Mouse (Mus musculus) stomach, adult 2 months (tissue): ENCODE data around the gene Lcn12. TPM values are rescaled to one million over a fixed set of nuclear protein-coding genes. Genes with fewer than 3 reads are reported as not detected.

ENCODE experiments used
- polyA plus RNA-seq: library from polyadenylated mRNA; depleted of rRNA; stranded (reverse); fragments of >200 nt; gene quantifications from 2 replicates; pipeline ENCODE4 v1.2.3, GENCODE M21; 2012; rRNA removed

Lcn12 gene
- polyA plus RNA-seq: 0.26 TPM in 1 of 2 replicates, not detected in the other

GRCm38 (mm10) chr2:25493476-25493961, at the start of gene Lcn12:
Lcn12 (minus strand) TSS chr2:25493911.

DNA sequence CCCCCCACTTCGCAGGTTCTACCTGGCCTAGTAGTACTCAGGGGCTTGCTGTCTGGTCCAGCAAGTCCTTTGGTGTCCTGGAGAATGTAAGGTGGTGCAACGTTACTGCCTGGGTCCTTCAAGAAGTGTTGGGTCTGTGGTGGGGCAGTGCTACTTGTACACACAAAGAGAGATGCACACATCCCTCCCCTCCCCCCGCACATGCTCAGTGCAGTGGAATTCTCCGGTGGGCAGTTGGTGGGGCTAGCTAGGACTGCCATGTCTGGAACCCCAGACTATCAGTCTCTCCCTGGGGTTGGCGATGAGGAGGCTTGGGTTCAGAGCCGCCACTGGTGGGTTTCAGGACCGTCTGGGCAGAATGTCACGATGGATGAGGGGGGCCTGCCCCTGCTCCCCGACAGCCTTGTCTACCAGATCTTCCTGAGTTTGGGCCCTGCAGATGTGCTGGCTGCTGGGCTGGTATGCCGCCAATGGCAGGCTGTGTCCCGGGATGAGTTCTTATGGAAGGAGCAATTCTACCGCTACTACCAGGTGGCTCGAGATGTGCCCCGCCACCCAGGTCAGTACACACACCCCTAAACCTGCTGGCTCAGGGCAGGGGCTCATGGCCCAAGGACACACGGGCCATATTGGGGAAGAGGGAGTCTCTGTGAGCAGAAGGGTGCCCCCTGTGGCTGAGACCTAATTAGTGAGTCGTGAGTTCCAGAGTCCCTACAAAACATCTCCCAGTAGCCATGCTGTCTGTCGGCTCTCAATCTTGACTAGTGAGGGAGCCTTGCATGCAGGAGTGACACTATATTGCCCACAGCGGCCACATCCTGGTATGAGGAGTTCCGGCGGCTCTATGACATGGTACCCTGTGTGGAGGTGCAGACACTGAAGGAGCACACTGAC, 8.1 kb upstream of the Lcn12 start, which contains the start of gene C8g:
TSS of gene C8g (minus strand) at position 127 of the 894 bp plus-strand sequence.

GRCm38 (mm10) chr2:25500576-25501405, 7.1 kb upstream of the Lcn12 start, which contains the start of gene Fbxw5:
Fbxw5 (plus strand) TSS chr2:25500750.

DNA sequence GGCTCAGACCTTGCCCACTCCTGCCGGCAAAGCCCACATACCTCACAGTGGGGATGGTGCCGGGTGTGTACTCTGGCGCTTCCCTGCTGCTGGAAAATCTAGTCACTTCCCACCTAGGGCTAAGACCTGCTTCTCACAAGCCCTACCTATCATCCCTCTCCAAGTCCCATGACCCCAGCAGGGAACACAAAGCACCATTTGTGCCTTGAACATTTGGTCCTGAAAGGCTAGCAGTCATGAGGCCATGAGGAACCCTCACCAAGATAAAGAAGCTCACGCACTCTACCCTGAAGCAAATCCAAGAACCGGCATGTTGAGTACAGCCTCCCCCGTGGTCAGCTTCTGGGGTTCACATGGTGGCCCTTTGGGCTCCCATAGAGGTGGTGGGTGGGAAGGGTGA, 23.7 kb downstream of the Lcn12 start, which contains the start of gene Ptgds:
TSS of gene Ptgds (minus strand) at position 78 of the 400 bp plus-strand sequence.

GRCm38 (mm10) chr2:25460551-25461309, 33.0 kb downstream of the Lcn12 start, which contains the start of gene Paxx:
Paxx (minus strand) TSS chr2:25461094.

DNA sequence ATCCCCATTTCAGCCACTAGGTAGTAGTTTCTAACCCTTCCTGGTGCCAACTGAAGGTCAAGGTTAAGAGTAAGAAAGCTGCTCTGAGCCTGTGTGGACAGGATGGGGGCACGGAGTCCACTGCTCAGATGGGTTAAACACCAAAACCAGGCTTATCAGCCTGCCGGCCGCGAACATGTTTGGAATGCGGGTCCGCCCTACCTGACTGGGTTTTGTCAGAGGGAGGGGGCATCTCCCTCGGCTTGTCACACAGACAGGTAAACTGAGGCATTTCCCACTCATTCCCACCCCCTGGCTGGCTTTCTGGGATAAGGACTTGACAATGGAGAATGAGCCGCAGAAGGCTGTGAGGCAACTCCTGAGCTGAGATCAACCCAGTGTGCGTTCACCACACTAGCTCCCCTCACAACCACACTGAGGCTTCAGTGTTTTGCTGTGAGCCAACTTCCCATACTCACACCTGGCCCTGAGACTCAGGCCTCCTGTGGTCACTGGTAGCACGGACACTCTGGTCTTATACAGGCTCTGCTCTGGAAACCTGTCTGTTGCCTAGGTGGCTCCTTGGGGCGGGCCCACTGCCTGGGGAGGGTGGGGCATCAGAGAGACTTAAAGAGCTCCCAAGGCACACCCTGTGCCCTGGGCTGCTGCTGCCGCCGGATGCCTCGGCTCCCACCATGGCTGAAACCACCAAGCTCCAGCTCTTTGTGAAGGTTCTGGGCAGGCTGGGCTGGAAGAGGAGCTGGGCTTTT, 37.3 kb downstream of the Lcn12 start, which contains the start of gene Clic3:
TSS of gene Clic3 (plus strand) at position 634 of the 749 bp plus-strand sequence.

Other genes with a start within 250 kb of the Lcn12 start
- 24.8 and 31.7 TPM in 2 replicates for gene AL732309.1, start 247.0 kb downstream of the Lcn12 start, polyA plus RNA-seq
- 26.1 and 51.6 TPM in 2 replicates for gene Tmem203, start 238.5 kb downstream of the Lcn12 start, polyA plus RNA-seq
- 76.7 and 110 TPM in 2 replicates for gene Tprn, start 231.3 kb downstream of the Lcn12 start, polyA plus RNA-seq
- gene Ssna1, start 221.5 kb downstream of the Lcn12 start, polyA plus RNA-seq: 32.6 and 42.6 TPM in 2 replicates
- gene Anapc2, start 221.4 kb downstream of the Lcn12 start, polyA plus RNA-seq: 38.5 and 51.1 TPM in 2 replicates
- not detected in 2 replicates for gene Tmem210, start 205.8 kb downstream of the Lcn12 start, polyA plus RNA-seq
- 120 and 141 TPM in 2 replicates for gene Lrrc26, start 204.0 kb downstream of the Lcn12 start, polyA plus RNA-seq
- 1.7 and 2.6 TPM in 2 replicates for gene Grin1, start 174.7 kb downstream of the Lcn12 start, polyA plus RNA-seq
- 6.1 and 7.3 TPM in 2 replicates for gene Man1b1, start 161.6 kb downstream of the Lcn12 start, polyA plus RNA-seq
- 15.2 and 20.7 TPM in 2 replicates for gene Dpp7, start 137.6 kb downstream of the Lcn12 start, polyA plus RNA-seq
- 26.9 and 89.2 TPM in 2 replicates for gene Uap1l1, start 128.2 kb downstream of the Lcn12 start, polyA plus RNA-seq
- 16.2 and 18.1 TPM in 2 replicates for gene Sapcd2, start 121.6 kb downstream of the Lcn12 start, polyA plus RNA-seq
- 38.6 and 41.0 TPM in 2 replicates for gene Entpd2, start 98.0 kb downstream of the Lcn12 start, polyA plus RNA-seq
- 181 and 297 TPM in 2 replicates for gene Npdc1, start 94.6 kb downstream of the Lcn12 start, polyA plus RNA-seq
- gene Fut7, start 70.6 kb downstream of the Lcn12 start, polyA plus RNA-seq: 0.11 and 0.24 TPM in 2 replicates
- 17.6 and 31.4 TPM in 2 replicates for gene Abca2, start 65.2 kb downstream of the Lcn12 start, polyA plus RNA-seq
- 208 and 316 TPM in 2 replicates for gene Clic3, start 37.1 kb downstream of the Lcn12 start, polyA plus RNA-seq
- gene Paxx, start 32.8 kb downstream of the Lcn12 start, polyA plus RNA-seq: 60.7 and 89.3 TPM in 2 replicates
- 2.0 and 3.4 TPM in 2 replicates for gene Ptgds, start 23.9 kb downstream of the Lcn12 start, polyA plus RNA-seq
- 31.7 and 32.1 TPM in 2 replicates for gene Fbxw5, start 6.8 kb upstream of the Lcn12 start, polyA plus RNA-seq
- gene C8g, start 7.8 kb upstream of the Lcn12 start, polyA plus RNA-seq: 0.94 and 1.9 TPM in 2 replicates
- gene Traf2, start 53.0 kb upstream of the Lcn12 start, polyA plus RNA-seq: 5.6 and 6.2 TPM in 2 replicates
- 53.7 and 66.4 TPM in 2 replicates for gene Edf1, start 63.9 kb upstream of the Lcn12 start, polyA plus RNA-seq
- gene Mamdc4, start 80.9 kb upstream of the Lcn12 start, polyA plus RNA-seq: 0.94 and 1.5 TPM in 2 replicates
- 15.1 and 16.4 TPM in 2 replicates for gene Phpt1, start 81.3 kb upstream of the Lcn12 start, polyA plus RNA-seq
- gene Ajm1, start 87.8 kb upstream of the Lcn12 start, polyA plus RNA-seq: 3.4 and 4.3 TPM in 2 replicates
- 34.2 and 35.2 TPM in 2 replicates for gene Rabl6, start 114.6 kb upstream of the Lcn12 start, polyA plus RNA-seq
- gene Ccdc183, start 123.8 kb upstream of the Lcn12 start, polyA plus RNA-seq: not detected in 2 replicates
- 11.7 and 12.7 TPM in 2 replicates for gene Tmem141, start 128.1 kb upstream of the Lcn12 start, polyA plus RNA-seq
- gene Fcna, start 134.1 kb upstream of the Lcn12 start, polyA plus RNA-seq: 2.1 and 3.0 TPM in 2 replicates
- gene Lcn8, start 159.2 kb upstream of the Lcn12 start, polyA plus RNA-seq: 2.0 TPM in 1 of 2 replicates, not detected in the other
- 2.0 TPM in 1 of 2 replicates, not detected in the other for gene Lcn5, start 164.0 kb upstream of the Lcn12 start, polyA plus RNA-seq
- gene Lcn6, start 182.9 kb upstream of the Lcn12 start, polyA plus RNA-seq: 0.17 TPM in 1 of 2 replicates, not detected in the other
- 0.40 TPM in 1 of 2 replicates, not detected in the other for gene Lcn10, start 188.8 kb upstream of the Lcn12 start, polyA plus RNA-seq
- gene Obp2a, start 206.1 kb upstream of the Lcn12 start, polyA plus RNA-seq: 0.59 and 2.0 TPM in 2 replicates
- 31.9 and 46.7 TPM in 2 replicates for gene Bmyc, start 212.8 kb upstream of the Lcn12 start, polyA plus RNA-seq
- gene Obp2b, start 243.1 kb upstream of the Lcn12 start, polyA plus RNA-seq: not detected in 2 replicates